Mouse (Mus musculus) embryonic stem cell, embryonic (primary cell): ENCODE measurements around the gene Ncln.

Source experiments
- CTCF ChIA-PET, 4 experiments: fragments of 300-600 bp in 2 of 4; fragments of 350-600 bp in 2 of 4; sonication (Branson Sonifier 250); formaldehyde crosslinking; loops; one replicate each; lab custom pipeline; 2022; ENCODE audit warnings: inconsistent platforms in 2 of 4; lab: Charles Lee
- POLR2A ChIA-PET, 4 experiments: fragments of 300-600 bp in 2 of 4; fragments of 350-600 bp in 2 of 4; sonication (Branson Sonifier 250); formaldehyde crosslinking; loops; one replicate each; lab custom pipeline; 2022; ENCODE audit warnings: antibody characterized with exemption in 4 of 4, inconsistent platforms in 1 of 4; lab: Charles Lee

Ncln gene

GRCm38 (mm10) chr10:81454106-81454505 lies 42.1 kb downstream of the Ncln start:
- ChIA-PET POLR2A (interaction anchor here in 3 of 4 experiments (0.7 to 1.5 kb wide), 7 partner anchors 13 to 302 kb away, joined by 3 to 5 read pairs (median 4); partner anchors contain the start of genes Dohh (in 1 of the 3) and Gm48551 (in 1 of the 3)), CTCF (interaction anchor here in 1 of 4 experiments (0.6 kb wide), 1 partner anchor 31 kb away, joined by 3 read pairs; no protein-coding TSS in a partner anchor)

GRCm38 (mm10) chr10:81452947-81453288 lies 43.3 kb downstream of the Ncln start:
- ChIA-PET CTCF (interaction anchor here in 2 of 4 experiments (0.9 to 3.5 kb wide), 8 partner anchors 9 to 160 kb away, joined by 3 to 21 read pairs (median 3); partner anchors contain the start of gene Pip5k1c (in 1 of the 2)), POLR2A (interaction anchor here in 2 of 4 experiments (1.1 to 3.1 kb wide), 5 partner anchors 9 to 88 kb away, joined by 3 to 9 read pairs (median 4); no protein-coding TSS in a partner anchor)

GRCm38 (mm10) chr10:81452237-81452946 lies 43.8 kb downstream of the Ncln start:
- POLR2A ChIA-PET = interaction anchor here in 3 of 4 experiments (0.6 to 3.1 kb wide), 11 partner anchors 9 to 191 kb away, joined by 3 to 9 read pairs (median 4); no protein-coding TSS in a partner anchor
- CTCF ChIA-PET = interaction anchor here in 3 of 4 experiments (0.5 to 3.5 kb wide), 12 partner anchors 10 to 222 kb away, joined by 3 to 30 read pairs (median 4); partner anchors contain the start of genes Atcay (in 1 of the 3), Gm48552 (in 1 of the 3) and Pip5k1c (in 1 of the 3)

- POLR2A ChIA-PET = interaction anchor here in 2 of 4 experiments (0.5 to 3.1 kb wide), 11 partner anchors 10 to 109 kb away, joined by 3 to 9 read pairs (median 3); partner anchors contain the start of genes Ncln (in 1 of the 2) and Smim24 (in 1 of the 2)
These were observed 44.8 kb downstream of the Ncln start for GRCm38 (mm10) chr10:81451365-81451745.

GRCm38 (mm10) chr10:81450641-81451364 lies 45.4 kb downstream of the Ncln start:
- ChIA-PET POLR2A (interaction anchor here in 3 of 4 experiments (0.5 to 3.1 kb wide), 16 partner anchors 8 to 267 kb away, joined by 3 to 9 read pairs (median 3); partner anchors contain the start of genes Ncln (in 1 of the 3) and Smim24 (in 1 of the 3)), CTCF (interaction anchor here (0.5 to 3.5 kb wide), 70 partner anchors 10 to 883 kb away, joined by 3 to 30 read pairs (median 4); partner anchors contain the start of genes Fzr1 (in 2 of the 4), Pip5k1c (in 2 of the 4), Smim24 (in 2 of the 4) and 4930404N11Rik (in 1 of the 4))

More at GRCm38 (mm10) chr10:81451365-81451745, 44.8 kb downstream of the Ncln start:
- CTCF ChIA-PET = interaction anchor here in 3 of 4 experiments (0.7 to 3.5 kb wide), 20 partner anchors 14 to 248 kb away, joined by 3 to 30 read pairs (median 7); partner anchors contain the start of genes Pip5k1c (in 2 of the 3), Smim24 (in 2 of the 3), Gm48552 (in 1 of the 3) and Tjp3 (in 1 of the 3)

- CTCF ChIA-PET = interaction anchor here (0.5 to 3.5 kb wide), 70 partner anchors 9 to 882 kb away, joined by 3 to 30 read pairs (median 4); partner anchors contain the start of genes Fzr1 (in 2 of the 4), Pip5k1c (in 2 of the 4), Smim24 (in 2 of the 4) and 4930404N11Rik (in 1 of the 4)
- POLR2A ChIA-PET = interaction anchor here in 3 of 4 experiments (0.6 to 3.1 kb wide), 9 partner anchors 9 to 267 kb away, joined by 3 to 9 read pairs (median 5); partner anchors contain the start of gene Ncln (in 1 of the 3)
These were observed 46.1 kb downstream of the Ncln start for GRCm38 (mm10) chr10:81450140-81450539.

GRCm38 (mm10) chr10:81445516-81445915 lies 50.7 kb downstream of the Ncln start:
- CTCF ChIA-PET = interaction anchor here in 3 of 4 experiments (0.6 to 1.0 kb wide), 3 partner anchors 55 to 157 kb away, joined by 3 to 4 read pairs (median 3); partner anchors contain the start of gene Cactin (in 1 of the 3)

GRCm38 (mm10) chr10:81441019-81441418 lies 55.2 kb downstream of the Ncln start:
- ChIA-PET POLR2A (interaction anchor here in 2 of 4 experiments (1.0 to 1.3 kb wide), 3 partner anchors 22 to 265 kb away, joined by 3 to 4 read pairs (median 3); partner anchors contain the start of gene Eef2 (in 1 of the 2)), CTCF (interaction anchor here (0.5 to 1.5 kb wide), 18 partner anchors 9 to 150 kb away, joined by 3 to 18 read pairs (median 4); partner anchors contain the start of genes Pip5k1c (in 1 of the 4), Smim24 (in 1 of the 4) and Tjp3 (in 1 of the 4))

More at GRCm38 (mm10) chr10:81445516-81445915, 50.7 kb downstream of the Ncln start:
- POLR2A ChIA-PET = interaction anchor here in 1 of 4 experiments (0.8 kb wide), 1 partner anchor 56 kb away, joined by 3 read pairs; no protein-coding TSS in a partner anchor
